Mouse (Mus musculus) heart, embryonic 16.5 days (tissue): ENCODE results near the gene Tmem202. TPM values are rescaled to one million over a fixed set of nuclear protein-coding genes. Genes with fewer than 3 reads are reported as not detected.

Source experiments
- ATAC-seq: fragments of 200-750 bp; cut with Nextera tagmentation; replicated peaks from 2 replicates; pipeline ENCODE4 v1.8.0; 2017; ENCODE audit warnings: moderate number of reproducible peaks; ENCODE audit not compliant: insufficient read depth, low FRiP score; ENCODE audit errors: extremely low read depth
- H3K27ac ChIP-seq: fragments of 300-500 bp; sonication (generic); 2 replicates; pipeline ENCODE4 v1.5.1; 2014; ENCODE audit warnings: mild to moderate bottlenecking, low read length, control low read depth, moderate library complexity
- H3K27me3 ChIP-seq: fragments of 300-500 bp; sonication (generic); 2 replicates; pipeline ENCODE4 v1.6.1; 2014; ENCODE audit warnings: low read length, mixed read lengths; ENCODE audit not compliant: control insufficient read depth, insufficient read depth
- H3K36me3 ChIP-seq: fragments of 300-500 bp; sonication (generic); 2 replicates; pipeline ENCODE4 v1.6.1; 2014; ENCODE audit not compliant: control insufficient read depth, insufficient read depth
- H3K4me1 ChIP-seq: fragments of 300-500 bp; sonication (generic); 2 replicates; pipeline ENCODE4 v1.6.1; 2014; ENCODE audit warnings: low read length, mixed read lengths; ENCODE audit not compliant: control insufficient read depth, insufficient read depth
- H3K4me2 ChIP-seq: fragments of 300-500 bp; sonication (generic); 2 replicates; pipeline ENCODE4 v1.6.1; 2014; ENCODE audit warnings: low read depth, mild to moderate bottlenecking, control low read depth, low read length
- H3K4me3 ChIP-seq: fragments of 300-500 bp; sonication (generic); 2 replicates; pipeline ENCODE4 v1.5.1; 2014; ENCODE audit warnings: mild to moderate bottlenecking, control low read depth, low read length
- H3K9ac ChIP-seq: fragments of 300-500 bp; sonication (generic); 2 replicates; pipeline ENCODE4 v1.6.1; 2014; ENCODE audit warnings: low read length, control low read depth
- H3K9me3 ChIP-seq: fragments of 300-500 bp; sonication (generic); replicated peaks from 2 replicates; pipeline ENCODE4 v1.6.1; 2016; ENCODE audit warnings: low read length; ENCODE audit not compliant: control insufficient read depth
- WGBS: fragments of 180-500 bp; shearing (Covaris S2); extraction: QIAGEN DNeasy Blood & Tissue Kit; methylation state at CpG from one replicate; pipeline ENCODE4 v1.1.7; 2014; 5-methylcytosine and 5-hydroxymethylcytosine counted together
- polyA plus RNA-seq: library from polyadenylated mRNA; unstranded; fragments of >200 nt; fragmentation: Nextera tagmentation; extraction: Ambion mirVana; gene quantifications from 2 replicates; pipeline ENCODE4 v1.2.1, GENCODE M21; 2015

Gene Tmem202
- polyA plus RNA-seq, 1 experiment from 2014 or later: 0.34 TPM

- Histone ChIP-seq H3K36me3 (no peaks in the 10 kb centered on the region), H3K9ac (no peak overlapping the region), H3K4me2 (no peak overlapping the region), H3K27ac (no peak overlapping the region), H3K4me1 (peaks cover 14% of the 10 kb centered on the region), H3K27me3 (no peaks in the 10 kb centered on the region), H3K9me3 (no peaks in the 10 kb centered on the region), H3K4me3 (no peak overlapping the region)
- WGBS: 55% methylated on average over 5 of the region's 5 CpGs
- ATAC-seq: no peak
These were observed 5.1 kb upstream of the Tmem202 start for GRCm38 (mm10) chr9:59544739-59545138.

GRCm38 (mm10) chr9:59542766-59543324 is 3.2 kb upstream of the Tmem202 start:
- Histone ChIP-seq H3K27ac (no peak overlapping the region), H3K27me3 (no peaks in the 10 kb centered on the region), H3K9ac (no peak overlapping the region), H3K36me3 (no peaks in the 10 kb centered on the region), H3K4me3 (no peak overlapping the region), H3K9me3 (no peaks in the 10 kb centered on the region), H3K4me1 (peaks cover 18% of the 10 kb centered on the region), H3K4me2 (no peak overlapping the region)
- no peak for ATAC-seq

- Histone ChIP-seq H3K4me1 (peaks cover 18% of the 10 kb centered on the region), H3K36me3 (no peaks in the 10 kb centered on the region), H3K4me3 (no peak overlapping the region), H3K27ac (no peak overlapping the region), H3K27me3 (no peaks in the 10 kb centered on the region), H3K4me2 (no peak overlapping the region), H3K9ac (no peak overlapping the region), H3K9me3 (no peaks in the 10 kb centered on the region)
- ATAC-seq: no peak
- 83% methylated on average over 6 of the region's 6 CpGs for WGBS
These were observed 2.0 kb upstream of the Tmem202 start for GRCm38 (mm10) chr9:59541617-59542016.

- Histone ChIP-seq H3K27ac (no peak overlapping the region), H3K9ac (no peak overlapping the region), H3K4me2 (no peak overlapping the region), H3K27me3 (no peaks in the 10 kb centered on the region), H3K36me3 (no peaks in the 10 kb centered on the region), H3K9me3 (no peaks in the 10 kb centered on the region), H3K4me1 (peaks cover 14% of the 10 kb centered on the region), H3K4me3 (no peak overlapping the region)
- ATAC-seq: no peak
- WGBS: 62% methylated on average over 3 of the region's 3 CpGs
These were observed 2.0 kb downstream of the Tmem202 start for GRCm38 (mm10) chr9:59537651-59538050.

DNA sequence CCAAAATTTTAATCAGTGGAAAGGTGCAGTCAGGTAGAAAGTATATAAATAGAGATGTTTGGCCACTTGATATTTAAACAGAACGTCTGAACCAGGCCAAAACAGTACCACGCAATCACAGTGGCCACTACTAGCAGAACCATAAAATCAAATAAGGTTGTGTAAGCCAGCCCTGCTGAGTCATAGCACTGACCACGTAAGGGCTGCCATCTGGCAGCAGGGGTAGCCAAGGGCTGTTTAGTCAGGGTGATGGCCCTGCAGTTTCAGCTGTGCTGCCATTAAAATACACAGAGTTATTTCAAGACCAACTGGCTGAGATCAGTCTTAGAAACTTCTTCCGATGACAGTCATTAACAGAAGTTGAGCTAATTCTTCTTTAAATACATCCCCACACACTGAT is 5.8 kb downstream of the Tmem202 start:
- H3K27me3 ChIP-seq: no peaks in the 10 kb centered on the region
- WGBS: 69% methylated on average over 4 of the region's 4 CpGs
- no peak overlapping the region for H3K4me2 ChIP-seq
- H3K36me3 ChIP-seq: no peaks in the 10 kb centered on the region
- no peak overlapping the region for H3K4me3 ChIP-seq
- H3K9me3 ChIP-seq: no peaks in the 10 kb centered on the region
- H3K27ac ChIP-seq: no peak overlapping the region
- no peak overlapping the region for H3K9ac ChIP-seq
- peaks cover 2% of the 10 kb centered on the region for H3K4me1 ChIP-seq
- ATAC-seq: no peak

DNA sequence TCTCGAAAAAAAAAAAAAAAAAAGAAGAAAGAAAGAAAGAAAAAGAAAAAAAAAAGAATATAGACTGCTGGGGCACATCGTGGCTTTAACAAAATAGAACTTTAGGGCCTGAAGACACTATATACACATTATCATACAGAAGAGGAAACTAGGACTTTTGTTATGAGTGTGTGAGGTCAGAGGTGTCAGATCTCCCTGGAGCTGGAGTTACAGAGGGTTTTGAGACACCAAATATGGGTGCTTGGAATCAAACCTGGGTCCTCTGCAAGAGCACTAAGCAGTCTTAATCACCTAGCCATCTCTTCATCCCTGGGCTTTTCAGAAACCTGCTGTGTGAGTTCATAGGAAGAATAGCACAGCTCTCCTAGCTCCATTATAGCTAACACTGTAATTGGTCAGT is 6.2 kb downstream of the Tmem202 start:
- Histone ChIP-seq H3K27me3 (no peaks in the 10 kb centered on the region), H3K4me2 (no peak overlapping the region), H3K4me3 (no peak overlapping the region), H3K36me3 (no peaks in the 10 kb centered on the region), H3K9ac (no peak overlapping the region), H3K27ac (no peak overlapping the region), H3K4me1 (no peaks in the 10 kb centered on the region), H3K9me3 (no peaks in the 10 kb centered on the region)
- ATAC-seq: no peak
- 76% methylated on average over 2 of the region's 2 CpGs for WGBS

GRCm38 (mm10) chr9:59531645-59532044 is 8.0 kb downstream of the Tmem202 start:
- H3K9ac ChIP-seq: no peak overlapping the region
- H3K27ac ChIP-seq: no peak overlapping the region
- H3K4me3 ChIP-seq: no peak overlapping the region
- H3K4me1 ChIP-seq: no peaks in the 10 kb centered on the region
- WGBS: 55% methylated on average over 5 of the region's 5 CpGs
- H3K27me3 ChIP-seq: no peaks in the 10 kb centered on the region
- no peaks in the 10 kb centered on the region for H3K36me3 ChIP-seq
- H3K9me3 ChIP-seq: no peaks in the 10 kb centered on the region
- no peak for ATAC-seq
- H3K4me2 ChIP-seq: no peak overlapping the region

DNA sequence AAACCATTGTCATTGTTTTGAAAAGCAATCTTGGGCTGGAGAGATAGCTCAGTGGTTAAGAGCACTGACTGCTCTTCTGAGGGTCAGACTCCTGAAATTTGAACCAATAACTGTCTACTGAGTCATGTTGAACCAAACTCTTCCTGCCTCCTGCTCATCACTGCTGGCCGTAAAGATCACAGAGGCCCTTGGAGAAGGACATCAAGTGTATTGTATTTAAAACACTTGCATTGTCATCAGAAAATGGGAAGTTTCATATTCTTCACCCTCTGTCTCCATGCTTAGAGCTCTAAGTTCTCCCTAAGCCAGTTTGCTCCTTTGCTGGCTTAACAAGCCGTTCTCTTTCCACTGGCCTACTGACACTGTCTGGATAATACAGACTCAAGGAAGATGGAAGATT is 11.4 kb downstream of the Tmem202 start:
- H3K4me1 ChIP-seq: no peaks in the 10 kb centered on the region
- no peaks in the 10 kb centered on the region for H3K9me3 ChIP-seq
- no peaks in the 10 kb centered on the region for H3K27me3 ChIP-seq
- no peaks in the 10 kb centered on the region for H3K36me3 ChIP-seq
- ATAC-seq: no peak
- H3K4me2 ChIP-seq: no peak overlapping the region
- H3K27ac ChIP-seq: no peak overlapping the region
- H3K4me3 ChIP-seq: no peak overlapping the region
- 82% methylated on average over 2 of the region's 2 CpGs for WGBS
- H3K9ac ChIP-seq: no peak overlapping the region

DNA sequence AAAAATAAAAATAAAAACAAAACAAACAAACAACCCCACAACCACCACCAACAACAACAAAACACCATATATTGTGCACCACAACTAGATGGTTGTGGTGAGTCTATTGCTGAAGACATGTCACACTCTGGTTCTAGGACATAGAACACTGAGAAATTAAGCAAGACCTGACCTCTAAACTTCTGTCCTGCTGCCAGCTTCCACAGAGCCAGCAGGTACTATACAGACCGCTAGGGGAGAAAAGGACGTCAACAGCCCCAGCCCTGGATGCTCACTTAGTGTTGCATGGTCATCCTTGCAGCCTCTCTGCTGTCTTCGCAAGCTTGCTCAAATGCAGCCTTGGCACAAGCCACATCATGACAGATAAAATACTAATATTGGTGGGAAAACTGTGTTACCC is 12.1 kb downstream of the Tmem202 start:
- no peaks in the 10 kb centered on the region for H3K36me3 ChIP-seq
- H3K4me1 ChIP-seq: peaks cover 3% of the 10 kb centered on the region
- H3K4me3 ChIP-seq: no peak overlapping the region
- H3K4me2 ChIP-seq: no peak overlapping the region
- H3K9me3 ChIP-seq: no peaks in the 10 kb centered on the region
- no peak for ATAC-seq
- H3K27ac ChIP-seq: no peak overlapping the region
- H3K27me3 ChIP-seq: no peaks in the 10 kb centered on the region
- WGBS: 85% methylated on average over 3 of the region's 3 CpGs
- H3K9ac ChIP-seq: no peak overlapping the region

DNA sequence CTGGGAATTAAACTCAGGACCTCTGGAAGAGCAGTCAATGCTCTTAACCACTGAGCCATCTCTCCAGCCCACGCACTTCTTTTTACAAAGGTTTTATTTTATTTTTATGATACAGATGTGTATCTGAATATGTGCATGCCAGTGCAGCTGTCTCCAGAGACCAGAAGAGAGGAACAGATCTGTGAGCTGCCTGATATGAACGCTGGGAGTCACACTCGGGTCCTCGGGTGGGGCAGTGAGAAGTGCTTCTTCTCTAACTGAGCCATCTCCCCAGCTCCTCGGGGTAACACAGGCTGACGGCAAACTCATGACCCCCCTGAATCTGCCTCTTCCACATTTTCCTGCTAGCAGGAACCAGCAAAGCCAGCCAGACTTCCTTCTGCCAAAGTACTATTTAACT is 12.9 kb downstream of the Tmem202 start:
- WGBS: 73% methylated on average over 6 of the region's 6 CpGs

More for the DNA sequence above, 12.9 kb downstream of the Tmem202 start:
- no peaks in the 10 kb centered on the region for H3K9me3 ChIP-seq
- H3K27ac ChIP-seq: no peak overlapping the region
- ATAC-seq: no peak
- peaks cover 3% of the 10 kb centered on the region for H3K4me1 ChIP-seq
- no peaks in the 10 kb centered on the region for H3K36me3 ChIP-seq
- no peak overlapping the region for H3K4me2 ChIP-seq
- H3K9ac ChIP-seq: no peak overlapping the region
- no peak overlapping the region for H3K4me3 ChIP-seq
- H3K27me3 ChIP-seq: no peaks in the 10 kb centered on the region
